Mouse (Mus musculus) gastrocnemius, postnatal 25 days (tissue): ENCODE measurements around the gene Nfatc2. TPM values are rescaled to one million over a fixed set of nuclear protein-coding genes. Genes with fewer than 3 reads are reported as not detected.

Experiments used
- DNase-seq: peaks from one replicate; pipeline ENCODE4 v3.0.0; 2022
- total RNA-seq, 2 experiments: library from RNA; stranded (reverse); gene quantifications; 1 replicate in 1 of 2; 2 replicates in 1 of 2; pipeline ENCODE4 v1.2.3; 2021

The Nfatc2 gene
- total RNA-seq, 2 experiments from 2014 or later, result 6.4 to 7.7 TPM

GRCm38 (mm10) chr2:168532061-168532833 is 69.2 kb downstream of the Nfatc2 start:
- DNase-seq, result no peak

GRCm38 (mm10) chr2:168528551-168528950 is 72.9 kb downstream of the Nfatc2 start:
- no peak for DNase-seq

GRCm38 (mm10) chr2:168527430-168527792 is 74.0 kb downstream of the Nfatc2 start:
- DNase-seq, result no peak

GRCm38 (mm10) chr2:168526547-168527429 is 74.7 kb downstream of the Nfatc2 start:
- no peak for DNase-seq

DNA sequence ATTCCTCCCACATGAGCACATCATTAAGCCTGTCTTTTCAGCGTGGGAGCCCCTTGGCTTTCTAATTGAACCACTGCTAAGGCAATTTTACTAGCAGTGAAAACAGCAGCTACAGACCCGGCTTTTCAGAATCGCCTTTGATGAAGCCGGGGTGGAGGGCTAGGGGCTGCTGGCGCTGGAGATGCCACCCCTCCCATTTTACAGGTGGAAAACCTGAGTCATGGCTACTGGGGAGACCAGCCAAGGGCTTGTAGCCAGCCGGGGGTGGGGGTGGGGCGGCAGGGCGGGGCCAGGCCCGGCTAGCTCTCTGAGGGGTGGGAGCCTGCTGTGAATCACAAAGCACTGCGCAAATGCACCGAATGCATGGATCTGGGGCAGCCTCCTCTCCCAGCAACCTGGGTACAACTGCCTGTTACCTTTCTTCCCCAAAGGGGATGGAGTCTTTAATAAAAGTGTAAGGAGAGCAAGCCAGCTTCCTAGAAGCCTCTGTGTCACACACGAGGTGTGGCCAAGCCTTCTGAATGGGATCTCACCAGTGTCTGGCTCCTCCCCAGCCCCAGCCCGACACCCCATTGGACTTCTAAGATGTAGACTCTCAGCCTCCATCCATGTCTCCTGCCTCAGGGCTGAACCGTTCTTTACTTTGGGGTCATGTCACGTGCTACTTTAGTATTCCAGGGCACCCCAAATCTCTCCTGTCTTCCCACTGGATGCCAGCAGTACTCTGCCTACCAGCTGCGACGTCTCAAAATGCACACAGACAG is 75.9 kb downstream of the Nfatc2 start:
- no peak for DNase-seq

DNA sequence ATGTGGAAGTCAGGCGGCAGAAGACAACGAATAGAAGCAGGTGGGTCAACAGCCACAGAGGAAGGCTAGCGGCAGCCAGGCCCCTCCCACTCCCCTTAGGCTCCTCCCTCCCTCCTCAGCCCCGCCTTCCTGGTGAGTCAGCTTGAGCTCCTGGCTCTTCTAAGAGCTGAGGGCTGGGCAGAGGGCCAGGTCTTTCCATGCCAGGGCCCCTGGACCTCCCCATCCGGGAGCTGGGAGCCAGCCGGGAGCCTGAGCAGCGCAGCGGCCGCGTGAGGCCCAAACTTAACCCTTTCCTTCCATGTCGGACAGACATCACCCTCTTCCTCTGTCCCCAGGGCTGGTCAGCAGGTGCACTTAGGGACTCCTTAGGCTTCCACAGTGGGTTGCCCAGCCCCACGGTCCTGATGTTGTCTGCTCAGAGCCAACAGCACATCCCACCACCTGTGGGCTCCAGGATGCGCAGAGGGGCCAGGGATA is 76.5 kb downstream of the Nfatc2 start:
- DNase-seq, result peak; percentile 94

DNA sequence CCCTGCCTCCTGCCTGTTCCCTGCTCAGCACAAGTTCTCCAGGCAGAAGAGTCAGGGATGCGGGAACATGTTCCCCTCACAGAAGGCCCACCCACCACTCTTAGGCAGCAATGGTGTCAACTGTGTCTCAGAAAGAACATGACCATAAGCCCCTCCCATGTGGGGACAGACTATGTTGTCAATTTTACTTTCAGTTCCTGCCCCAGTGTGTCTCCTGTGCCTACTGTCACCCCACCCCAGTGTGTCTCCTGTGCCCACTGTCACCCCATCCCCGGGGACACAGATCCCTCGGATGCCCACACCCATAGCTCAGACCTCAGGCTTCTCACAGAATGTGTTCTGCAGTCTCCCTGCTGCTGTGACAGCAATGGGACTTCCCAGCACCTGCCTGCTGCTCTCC is 79.2 kb downstream of the Nfatc2 start:
- no peak for DNase-seq

- DNase-seq, result no peak
These were observed 80.7 kb downstream of the Nfatc2 start for GRCm38 (mm10) chr2:168520771-168521170.

GRCm38 (mm10) chr2:168519589-168519988 is 81.9 kb downstream of the Nfatc2 start:
- DNase-seq, result peak; percentile 75

- DNase-seq, result peak; percentile 90
These were observed 83.2 kb downstream of the Nfatc2 start for GRCm38 (mm10) chr2:168518256-168518659.

GRCm38 (mm10) chr2:168517774-168518173 is 83.7 kb downstream of the Nfatc2 start:
- DNase-seq, result no peak

- DNase-seq, result no peak
These were observed 84.7 kb downstream of the Nfatc2 start for GRCm38 (mm10) chr2:168516717-168517116.

DNA sequence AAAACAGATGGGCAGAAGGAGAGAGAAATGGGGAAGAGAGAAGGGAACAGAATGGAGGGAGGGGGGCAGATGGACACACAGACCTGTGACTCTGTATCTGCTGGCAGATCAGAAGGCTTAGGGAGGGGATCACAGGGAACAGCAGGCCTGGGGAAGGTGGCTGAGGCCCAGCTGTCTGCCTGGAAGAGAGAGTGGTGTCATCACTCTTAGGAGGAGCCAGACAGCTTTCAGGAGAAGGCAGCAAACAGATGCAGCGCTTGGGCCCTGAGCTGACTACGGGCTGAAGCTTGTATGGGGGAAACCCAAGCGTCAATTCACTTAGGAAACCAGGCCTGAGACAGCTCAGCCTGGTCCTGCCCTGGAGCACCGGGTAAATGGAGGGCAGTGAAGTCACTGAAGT is 86.0 kb downstream of the Nfatc2 start:
- DNase-seq, result no peak

DNA sequence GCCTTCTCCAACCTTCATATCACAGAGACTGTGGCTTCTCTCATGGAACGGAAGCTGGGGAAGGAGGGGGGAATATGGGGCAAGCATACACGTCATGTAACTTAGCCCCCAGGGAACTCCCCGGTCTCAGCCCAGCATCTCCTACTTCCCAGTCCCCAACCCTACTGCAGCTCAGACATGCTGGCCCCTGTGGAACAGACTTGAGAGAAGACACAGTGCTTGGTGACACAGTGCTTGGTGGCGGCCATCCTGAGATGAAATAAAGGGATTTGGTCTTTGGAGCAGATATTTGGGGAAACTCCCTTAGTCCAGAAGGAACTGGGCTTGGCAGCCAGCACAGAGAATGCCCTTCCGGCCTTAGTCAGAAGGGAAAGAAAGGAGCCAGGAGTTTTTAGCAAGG is 87.3 kb downstream of the Nfatc2 start:
- DNase-seq, result no peak

- DNase-seq, result no peak
These were observed 89.9 kb downstream of the Nfatc2 start for GRCm38 (mm10) chr2:168511529-168511928.

- DNase-seq, result no peak
These were observed 92.8 kb downstream of the Nfatc2 start for GRCm38 (mm10) chr2:168508469-168509198.

GRCm38 (mm10) chr2:168504431-168505182 is 96.8 kb downstream of the Nfatc2 start:
- no peak for DNase-seq

- no peak for DNase-seq
These were observed 97.7 kb downstream of the Nfatc2 start for GRCm38 (mm10) chr2:168503735-168504134.

- DNase-seq, result no peak
These were observed 100.7 kb downstream of the Nfatc2 start for GRCm38 (mm10) chr2:168500750-168501149.

DNA sequence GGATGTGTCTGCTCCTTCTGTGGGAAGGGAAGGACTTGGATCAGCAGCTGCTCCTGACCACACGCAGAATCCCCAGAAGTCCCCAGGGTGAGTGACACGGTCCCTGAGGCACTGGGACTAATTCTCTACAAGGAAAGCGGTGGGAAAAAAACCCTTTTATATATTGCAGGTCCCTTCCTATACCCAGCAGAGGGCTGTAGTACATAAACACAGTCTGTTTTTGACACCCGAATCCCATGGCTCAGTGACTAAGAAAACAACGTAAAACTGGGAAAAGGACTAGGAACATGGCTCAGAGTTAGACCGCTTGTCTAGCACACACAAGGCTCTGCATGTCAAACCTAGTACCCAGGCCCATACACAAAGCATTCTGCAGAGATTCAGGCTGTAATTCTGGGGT is 101.2 kb downstream of the Nfatc2 start:
- DNase-seq, result no peak

GRCm38 (mm10) chr2:168491791-168492190 is 109.7 kb downstream of the Nfatc2 start:
- no peak for DNase-seq
